Mouse (Mus musculus) frontal cortex, postnatal 36 days (tissue): ENCODE results near the gene Dlk1.

Experiments
- DNase-seq, 2 experiments: peaks; one replicate each; pipeline ENCODE4 v3.0.0; 2022; ENCODE audit warnings: low spot score in 2 of 2

Gene Dlk1

DNA sequence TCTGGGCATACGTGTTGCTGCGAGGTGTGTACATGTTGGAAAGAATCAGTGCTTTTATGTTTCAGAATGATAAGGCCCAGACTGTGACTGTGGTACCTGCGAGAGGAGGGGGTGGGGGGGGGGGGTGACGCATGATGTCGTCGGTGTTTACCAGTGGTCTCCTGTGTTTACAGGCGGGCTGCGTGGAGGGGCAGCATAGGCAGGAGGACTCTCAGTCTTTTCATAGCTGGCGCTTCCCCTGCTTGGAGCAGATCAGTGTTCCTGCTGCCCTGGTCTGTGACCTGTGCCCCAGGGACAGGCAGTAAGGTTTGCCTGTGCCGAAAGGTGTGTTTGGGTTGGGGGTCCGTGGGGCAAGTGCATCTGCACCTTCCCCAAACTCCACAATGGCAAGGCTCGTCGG lies at the start of gene Dlk1:
Gene Dlk1 (plus strand): TSS at position 232 of the 400 bp plus-strand sequence.
- DNase-seq = no peak

- DNase-seq = no peak
Observed at GRCm38 (mm10) chr12:109402943-109403342, 49.7 kb upstream of the Dlk1 start.

GRCm38 (mm10) chr12:109403752-109404151 lies 48.9 kb upstream of the Dlk1 start:
- no peak for DNase-seq

- DNase-seq = no peak
Observed at GRCm38 (mm10) chr12:109406018-109406417, 46.6 kb upstream of the Dlk1 start.

- no peak for DNase-seq
Observed at GRCm38 (mm10) chr12:109410723-109411122, 41.9 kb upstream of the Dlk1 start.

GRCm38 (mm10) chr12:109411172-109412070 lies 41.2 kb upstream of the Dlk1 start:
- DNase-seq = no peak

GRCm38 (mm10) chr12:109412071-109412440 lies 40.6 kb upstream of the Dlk1 start:
- no peak for DNase-seq

GRCm38 (mm10) chr12:109412675-109413074 lies 39.9 kb upstream of the Dlk1 start:
- no peak for DNase-seq

GRCm38 (mm10) chr12:109413321-109413720 lies 39.3 kb upstream of the Dlk1 start:
- DNase-seq = no peak

GRCm38 (mm10) chr12:109416681-109417080 lies 35.9 kb upstream of the Dlk1 start:
- DNase-seq = no peak

- DNase-seq = peak; percentile 31 to 44
Observed at GRCm38 (mm10) chr12:109417476-109418201, 35.0 kb upstream of the Dlk1 start.

GRCm38 (mm10) chr12:109420006-109420405 lies 32.6 kb upstream of the Dlk1 start:
- DNase-seq = no peak

GRCm38 (mm10) chr12:109423163-109423562 lies 29.5 kb upstream of the Dlk1 start:
- DNase-seq = no peak

DNA sequence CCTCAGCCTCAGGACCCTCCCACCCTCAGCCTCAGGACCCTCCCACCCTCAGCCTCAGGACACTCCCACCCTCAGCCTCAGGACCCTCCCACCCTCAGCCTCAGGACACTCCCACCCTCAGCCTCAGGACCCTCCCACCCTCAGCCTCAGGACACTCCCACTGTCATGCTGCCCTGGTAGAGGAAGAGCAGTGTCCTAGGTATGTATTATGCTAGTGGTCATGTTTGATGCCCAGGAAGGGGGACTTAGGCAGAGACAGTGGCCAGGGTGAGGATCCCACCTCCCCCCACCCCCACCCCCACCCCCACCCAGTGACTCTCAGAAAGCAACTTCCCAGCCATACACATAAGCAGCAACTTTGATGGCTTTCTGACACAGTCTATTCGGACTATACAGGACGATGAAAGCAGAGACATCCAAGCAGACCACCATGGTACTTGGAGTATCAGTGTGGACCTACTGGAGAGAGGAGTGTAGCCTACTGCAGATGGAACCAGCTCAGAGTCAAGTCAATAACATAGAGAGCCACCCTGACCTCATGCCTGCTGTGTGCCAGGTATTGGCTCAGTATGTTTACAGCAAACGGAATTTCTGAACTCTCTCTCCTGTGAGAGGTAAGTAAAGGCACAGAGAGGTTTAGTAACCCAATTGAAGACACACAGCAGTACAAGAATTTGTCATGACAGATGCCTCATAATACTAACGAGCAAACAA lies 28.8 kb upstream of the Dlk1 start:
- no peak for DNase-seq

DNA sequence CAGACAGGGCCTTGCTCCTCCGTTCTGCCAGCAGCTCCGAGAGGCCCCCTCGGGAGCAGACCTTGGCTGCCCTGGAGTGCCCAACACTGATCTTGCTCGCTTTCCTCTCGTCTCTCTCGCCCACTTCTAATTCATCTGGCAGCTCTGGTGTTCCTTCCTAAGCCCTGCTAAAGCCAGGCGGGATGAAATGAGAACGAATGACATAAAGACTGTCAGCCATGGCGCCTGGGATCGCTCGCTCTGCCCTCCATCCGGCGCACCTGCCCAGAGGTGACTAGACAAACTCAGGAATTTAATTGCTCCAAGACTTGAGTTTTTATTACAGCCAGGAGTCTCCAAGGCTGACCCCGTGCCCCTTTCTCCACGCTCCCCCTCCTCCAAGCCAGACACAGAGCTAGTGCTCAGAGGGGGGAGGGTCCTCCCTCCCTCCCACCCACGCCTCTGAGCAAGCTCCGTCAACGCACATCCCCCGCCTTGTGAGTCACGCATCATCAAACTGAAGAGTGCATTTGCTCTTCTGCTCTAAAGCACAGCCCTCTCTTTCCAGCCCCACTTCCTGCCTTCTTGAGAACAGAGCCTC lies 27.8 kb upstream of the Dlk1 start:
- peak in 1 of 2 experiments; percentile 43 for DNase-seq

DNA sequence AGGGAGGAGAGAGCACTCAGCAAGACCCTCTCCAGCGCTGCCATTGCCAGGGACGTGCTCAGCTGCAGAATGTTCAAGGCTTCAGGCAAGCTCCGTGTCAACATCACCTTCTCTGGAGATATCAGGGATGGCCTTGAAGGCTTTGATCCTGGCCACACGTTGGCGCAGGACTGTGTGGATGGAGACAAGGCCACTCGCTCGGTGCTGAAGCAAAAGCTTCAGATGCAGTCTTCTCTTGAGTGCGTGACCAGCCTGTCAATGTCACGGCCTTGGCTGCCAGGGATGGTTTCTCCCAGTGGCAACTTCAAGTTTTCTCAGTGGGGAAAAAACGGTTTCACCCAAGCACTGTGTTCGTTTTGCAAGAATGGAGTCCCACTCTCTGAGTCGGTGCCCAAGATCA lies 26.6 kb upstream of the Dlk1 start:
- no peak for DNase-seq

DNA sequence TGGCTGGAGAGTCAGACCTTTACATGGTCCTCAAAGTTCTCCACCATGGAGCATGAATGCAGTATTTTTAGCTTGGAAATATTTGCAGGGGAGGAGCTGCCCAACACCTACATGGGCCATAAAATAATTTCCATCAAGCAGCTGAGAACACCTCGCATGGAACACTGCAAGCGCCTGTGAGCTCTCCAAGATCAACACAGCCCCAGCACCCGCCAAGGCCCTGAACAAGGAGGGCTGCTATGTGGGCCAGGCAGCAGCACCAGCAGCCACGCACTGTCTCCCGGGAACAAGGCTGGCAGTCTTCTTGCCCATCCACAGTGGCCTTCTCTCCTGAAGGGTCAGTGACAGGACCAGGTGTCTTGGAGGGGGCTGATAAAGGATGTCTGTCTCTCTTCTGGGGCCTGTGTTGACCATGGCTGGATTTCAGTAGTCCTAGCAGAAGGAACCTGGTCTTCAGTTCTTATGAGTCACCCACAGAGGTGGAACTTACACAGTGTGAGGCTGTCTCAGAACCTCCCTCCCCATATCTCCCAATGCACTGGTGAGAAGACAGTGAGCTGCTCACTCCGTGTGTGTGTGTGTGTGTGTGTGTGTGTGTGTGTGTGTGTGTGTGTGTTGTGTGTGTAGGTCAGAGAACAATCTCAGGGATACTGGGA lies 20.0 kb upstream of the Dlk1 start:
- no peak for DNase-seq

DNA sequence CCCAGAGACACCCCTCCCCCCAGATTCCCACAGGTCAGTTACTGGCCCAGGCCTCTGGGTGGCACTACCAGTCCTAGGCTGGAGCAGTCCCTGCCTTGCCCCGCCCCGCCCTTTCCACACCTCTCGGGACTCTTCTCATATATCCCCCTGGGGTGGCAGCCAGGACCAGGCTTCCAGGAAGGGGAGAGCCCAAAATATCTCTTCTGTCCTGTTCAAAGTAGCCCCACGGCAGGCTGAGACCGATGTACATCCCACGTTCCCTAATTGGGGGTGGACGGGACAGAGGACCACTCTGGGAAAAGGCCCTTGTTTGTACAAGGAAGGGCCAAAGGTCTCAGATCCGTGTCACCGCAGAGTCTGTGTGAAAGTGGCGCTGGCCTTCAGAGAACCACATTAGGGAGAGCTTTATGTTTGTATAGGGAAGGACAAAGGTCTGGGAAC lies 16.2 kb upstream of the Dlk1 start:
- no peak for DNase-seq

GRCm38 (mm10) chr12:109436852-109437251 lies 15.8 kb upstream of the Dlk1 start:
- no peak for DNase-seq

DNA sequence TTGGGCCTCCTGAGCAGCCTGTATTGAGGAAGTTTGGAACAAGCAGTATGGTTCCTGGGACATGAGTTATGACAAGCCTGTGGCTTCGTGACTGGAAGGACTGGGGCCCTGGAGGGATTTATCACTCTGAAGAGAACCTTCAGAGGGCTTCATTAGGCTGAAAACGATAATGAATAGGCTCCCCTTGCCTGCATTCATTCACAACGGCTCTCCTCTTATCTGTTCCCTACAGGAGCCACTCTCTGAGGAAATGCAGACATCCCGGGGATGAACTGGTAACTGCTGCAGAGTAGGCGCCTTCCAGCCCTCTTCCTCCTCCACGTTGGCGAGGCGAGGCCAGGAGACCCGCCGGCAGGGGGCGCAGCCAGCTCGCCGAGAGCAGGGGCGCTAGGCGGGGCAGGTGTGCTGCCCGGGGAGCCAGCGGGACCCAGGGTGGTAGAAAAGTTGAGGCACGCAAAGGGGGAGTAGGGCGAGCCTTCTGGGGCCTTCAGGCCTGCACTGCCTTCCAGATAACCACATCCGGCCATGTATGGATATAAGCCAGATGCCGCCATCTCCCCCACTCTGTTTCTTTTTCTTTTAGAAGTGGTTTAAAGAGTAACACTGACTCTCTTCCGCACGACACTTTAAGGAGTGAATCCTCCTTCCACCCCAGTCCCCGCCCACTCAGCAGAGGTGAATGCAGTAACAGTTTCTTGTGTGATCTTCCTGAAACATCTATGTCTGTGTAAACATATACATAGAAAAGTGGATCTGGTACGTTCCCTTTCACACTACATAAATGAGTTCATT lies 14.9 kb upstream of the Dlk1 start:
- peak; percentile 69 to 79 for DNase-seq

GRCm38 (mm10) chr12:109438383-109438782 lies 14.2 kb upstream of the Dlk1 start:
- no peak for DNase-seq
